Mouse (Mus musculus): ENCODE data around the gene E030018B13Rik. TPM values are rescaled to one million over a fixed set of nuclear protein-coding genes. Genes with fewer than 3 reads are reported as not detected.

E030018B13Rik gene
- total and polyA plus RNA-seq, 3 experiments, result not detected

Other genes starting within 250 kb of the E030018B13Rik start
- gene Klf13, start 22.1 kb downstream of the E030018B13Rik start, total RNA-seq (2014; fragmentation: Nextera tagmentation), result 86.9 and 89.5 TPM in 2 replicates
- gene Klf13, start 22.1 kb downstream of the E030018B13Rik start, total RNA-seq (2017), result 14.6 and 16.3 TPM in 2 replicates
- 57.2 and 68.1 TPM in 2 replicates for gene Klf13, start 22.1 kb downstream of the E030018B13Rik start, polyA plus RNA-seq (2012)
- gene Trpm1, start 237.0 kb downstream of the E030018B13Rik start, total RNA-seq (2014; fragmentation: Nextera tagmentation), result not detected in 2 replicates
- 0.55 and 0.64 TPM in 2 replicates for gene Trpm1, start 237.0 kb downstream of the E030018B13Rik start, total RNA-seq (2017)
- gene Trpm1, start 237.0 kb downstream of the E030018B13Rik start, polyA plus RNA-seq (2012), result not detected in 2 replicates